Mouse (Mus musculus): ENCODE measurements at regions not wholly inside any gene's neighbourhood (a gene's known extent, or its start where the extent isn't known, plus 50 kb on each side); places are given as distances from the start of the nearest gene placed in this dataset.

DNA sequence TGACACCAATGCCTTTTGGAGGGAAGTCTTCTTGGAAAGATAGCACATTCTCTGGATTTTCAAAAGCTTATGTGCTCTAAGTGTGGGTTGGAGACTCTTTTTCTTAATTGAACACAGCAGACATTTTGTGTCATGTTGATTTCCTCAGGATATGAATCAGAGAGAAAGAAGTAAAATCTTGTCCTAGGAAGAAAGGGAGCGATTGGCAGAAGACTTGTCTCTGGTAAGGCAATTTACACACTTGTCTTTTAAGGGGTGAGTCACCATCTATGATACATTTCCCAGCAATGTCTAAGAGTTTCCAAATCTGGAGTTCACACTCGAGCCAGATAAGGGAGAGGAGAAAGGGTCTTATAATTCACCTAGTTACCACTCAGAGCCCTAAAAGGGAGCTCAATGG, 326.5 kb upstream of the Ubash3b start:
- ATAC-seq, result no peak
- Histone ChIP-seq H3K9ac (ENCODE audit: low read length) (no peak overlapping the region), H3K4me2 (ENCODE audit: low read length) (no peak overlapping the region), H3K4me3 (ENCODE audit: low read depth, low read length) (no peak overlapping the region), H3K27ac (ENCODE audit: low read depth, low read length) (no peak overlapping the region), H3K9me3 (replicated peaks; ENCODE audit: control insufficient read depth, low read length) (no peaks in the 10 kb centered on the region), H3K36me3 (ENCODE audit: control insufficient read depth, insufficient read depth, low read length) (peaks cover 12% of the 10 kb centered on the region; the same call in 1 of the 2 replicates), H3K4me1 (ENCODE audit: control insufficient read depth, insufficient read depth, low read length) (no peaks in the 10 kb centered on the region), H3K27me3 (replicated peaks; ENCODE audit: control insufficient read depth, insufficient read depth, low read length) (no peaks in the 10 kb centered on the region)
- no peak for DNase-seq (ENCODE audit: low spot score)
- WGBS, result 85% methylated on average over 2 of the region's 2 CpGs

DNA sequence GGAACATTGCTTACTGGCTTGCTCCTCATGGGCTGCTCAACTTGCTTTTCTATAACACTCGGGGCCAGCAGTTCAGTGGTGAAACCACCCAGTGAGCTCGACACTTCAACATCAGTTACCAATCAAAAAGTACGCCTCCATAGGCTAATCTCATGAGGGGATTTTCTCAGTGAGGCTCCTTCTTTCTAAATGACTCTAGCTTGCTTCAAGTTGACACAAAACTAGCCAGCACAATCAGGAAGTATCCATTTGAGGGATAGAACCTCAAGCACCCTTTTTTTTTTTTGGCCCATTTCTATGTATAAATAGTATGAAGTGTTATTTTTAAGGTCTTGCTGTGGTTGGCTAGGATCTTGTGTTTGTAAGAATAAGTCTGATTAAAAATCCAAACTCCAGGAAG, 321.7 kb upstream of the Ubash3b start:
- Histone ChIP-seq H3K4me2 (ENCODE audit: low read length) (no peak overlapping the region), H3K4me3 (ENCODE audit: low read depth, low read length) (no peak overlapping the region), H3K9me3 (replicated peaks; ENCODE audit: control insufficient read depth, low read length) (no peaks in the 10 kb centered on the region), H3K4me1 (ENCODE audit: control insufficient read depth, insufficient read depth, low read length) (no peaks in the 10 kb centered on the region), H3K27me3 (replicated peaks; ENCODE audit: control insufficient read depth, insufficient read depth, low read length) (no peaks in the 10 kb centered on the region), H3K36me3 (ENCODE audit: control insufficient read depth, insufficient read depth, low read length) (0 out of 2 replicates have a peak, but pooled peaks cover 2% of the 10 kb centered on the region), H3K27ac (ENCODE audit: low read depth, low read length) (no peak overlapping the region), H3K9ac (ENCODE audit: low read length) (no peak overlapping the region)
- no peak for DNase-seq (ENCODE audit: low spot score)
- 86% methylated on average over 3 of the region's 3 CpGs for WGBS
- no peak for ATAC-seq

DNA sequence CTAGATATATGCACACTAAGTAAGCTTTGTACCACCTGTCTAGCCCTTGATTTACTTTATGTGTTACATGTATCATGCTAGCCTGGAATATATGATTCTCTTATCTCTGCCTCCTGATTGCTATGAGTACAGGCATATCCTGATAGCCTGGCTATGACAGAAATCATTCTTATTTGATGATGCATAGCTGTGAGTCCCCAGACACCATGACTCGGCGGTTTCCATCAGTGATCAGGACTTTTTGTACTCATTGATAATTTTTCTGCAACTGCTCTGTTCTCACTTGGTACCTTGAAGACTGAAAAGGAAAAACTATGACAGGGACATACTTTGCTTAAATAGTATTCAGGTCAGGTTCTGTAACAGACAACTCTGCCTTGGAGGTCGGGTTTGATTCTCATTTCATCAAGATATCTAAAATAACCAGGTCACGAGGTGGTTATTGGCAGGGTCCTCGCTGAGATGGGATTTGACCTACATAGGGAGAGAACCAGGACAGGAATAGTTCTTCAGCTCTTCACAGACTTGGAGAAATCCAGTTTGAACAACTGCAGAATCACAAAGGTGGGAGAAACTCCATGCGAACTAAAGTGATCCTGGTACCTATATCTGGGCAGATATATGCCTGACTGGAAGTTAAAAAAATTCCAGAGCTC, 320.2 kb upstream of the Ubash3b start:
- 92% methylated on average over 6 of the region's 6 CpGs for WGBS
- H3K9ac ChIP-seq (ENCODE audit: low read length), result no peak overlapping the region
- H3K9me3 ChIP-seq (replicated peaks; ENCODE audit: control insufficient read depth, low read length), result no peaks in the 10 kb centered on the region
- no peak overlapping the region for H3K4me2 ChIP-seq (ENCODE audit: low read length)
- no peak overlapping the region for H3K27ac ChIP-seq (ENCODE audit: low read depth, low read length)
- no peak for DNase-seq (ENCODE audit: low spot score)
- no peaks in the 10 kb centered on the region for H3K27me3 ChIP-seq (replicated peaks; ENCODE audit: control insufficient read depth, insufficient read depth, low read length)
- H3K4me3 ChIP-seq (ENCODE audit: low read depth, low read length), result no peak overlapping the region
- H3K4me1 ChIP-seq (ENCODE audit: control insufficient read depth, insufficient read depth, low read length), result no peaks in the 10 kb centered on the region
- ATAC-seq, result no peak
- H3K36me3 ChIP-seq (ENCODE audit: control insufficient read depth, insufficient read depth, low read length), result no peaks in the 10 kb centered on the region

DNA sequence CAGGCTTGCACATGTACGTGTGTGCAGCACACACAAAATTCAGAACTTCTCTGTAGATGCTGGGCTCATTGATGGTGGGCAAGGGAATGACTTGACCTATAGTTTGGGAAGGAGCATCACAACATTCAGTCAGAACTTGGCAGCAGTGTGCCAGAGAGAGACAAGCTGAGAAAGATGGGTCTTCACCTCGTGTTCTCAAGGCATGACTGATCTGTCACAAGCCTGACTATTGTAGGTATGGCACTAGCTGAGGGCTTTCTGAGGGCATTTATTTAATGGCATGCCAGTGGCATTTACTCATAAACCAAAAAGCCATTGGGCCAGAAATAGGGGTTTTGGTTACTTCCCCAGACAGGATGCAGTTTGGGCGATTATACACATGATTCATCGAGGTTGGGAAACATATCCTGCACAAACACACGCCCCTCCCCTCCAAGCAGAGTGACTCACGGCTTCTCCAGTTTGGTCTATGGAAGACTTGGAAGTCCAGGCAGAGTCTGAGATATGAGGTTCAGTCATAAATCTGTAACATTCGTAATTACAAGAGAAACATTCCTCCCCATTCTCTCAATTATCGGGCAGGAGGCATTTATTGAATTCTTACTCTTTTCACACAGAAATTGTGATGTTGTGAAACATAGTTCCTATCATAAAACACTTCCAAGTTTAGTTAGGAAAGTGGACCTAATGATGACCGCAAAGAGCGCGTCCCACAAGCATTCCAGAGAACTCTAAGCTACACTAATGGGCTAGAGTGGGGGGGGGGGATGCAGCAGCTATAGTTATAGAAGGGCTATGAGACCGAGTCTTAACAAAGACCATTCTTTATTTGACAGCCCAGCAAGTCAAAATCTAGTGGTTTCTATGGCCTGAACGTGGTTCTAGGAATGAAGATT, 318.6 kb upstream of the Ubash3b start:
- Histone ChIP-seq H3K4me2 (ENCODE audit: low read length) (no peak overlapping the region), H3K4me1 (ENCODE audit: control insufficient read depth, insufficient read depth, low read length) (peaks cover 4% of the 10 kb centered on the region), H3K4me3 (ENCODE audit: low read depth, low read length) (no peak overlapping the region), H3K36me3 (ENCODE audit: control insufficient read depth, insufficient read depth, low read length) (no peaks in the 10 kb centered on the region), H3K9ac (ENCODE audit: low read length) (no peak overlapping the region), H3K27ac (ENCODE audit: low read depth, low read length) (no peak overlapping the region), H3K27me3 (replicated peaks; ENCODE audit: control insufficient read depth, insufficient read depth, low read length) (no peaks in the 10 kb centered on the region), H3K9me3 (replicated peaks; ENCODE audit: control insufficient read depth, low read length) (no peaks in the 10 kb centered on the region)
- 92% methylated on average over 13 of the region's 13 CpGs for WGBS
- no peak for DNase-seq (ENCODE audit: low spot score)
- no peak for ATAC-seq

DNA sequence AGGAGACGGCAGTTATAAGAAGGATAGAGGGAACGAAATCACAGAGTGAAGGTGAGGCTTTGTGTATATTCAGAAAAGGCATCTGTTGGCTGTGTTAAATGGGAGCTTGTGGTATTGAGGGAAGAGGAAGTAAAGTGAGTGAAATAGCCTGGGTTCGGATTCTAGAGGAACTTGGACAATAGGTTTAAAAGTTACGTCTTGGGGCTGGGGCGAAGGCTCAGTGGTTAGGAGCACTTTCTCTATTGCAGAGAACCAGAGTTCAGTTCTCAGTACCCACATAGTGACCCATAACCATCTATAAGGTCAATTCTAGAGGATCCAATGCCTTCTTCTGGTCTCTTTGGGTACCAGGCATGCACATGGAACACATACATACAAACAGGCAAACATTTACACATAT, 317.6 kb upstream of the Ubash3b start:
- Histone ChIP-seq H3K4me3 (ENCODE audit: low read depth, low read length) (no peak overlapping the region), H3K27ac (ENCODE audit: low read depth, low read length) (no peak overlapping the region), H3K9ac (ENCODE audit: low read length) (no peak overlapping the region), H3K4me1 (ENCODE audit: control insufficient read depth, insufficient read depth, low read length) (peaks cover 15% of the 10 kb centered on the region), H3K9me3 (replicated peaks; ENCODE audit: control insufficient read depth, low read length) (no peaks in the 10 kb centered on the region), H3K27me3 (replicated peaks; ENCODE audit: control insufficient read depth, insufficient read depth, low read length) (no peaks in the 10 kb centered on the region), H3K36me3 (ENCODE audit: control insufficient read depth, insufficient read depth, low read length) (no peaks in the 10 kb centered on the region), H3K4me2 (ENCODE audit: low read length) (no peak overlapping the region)
- WGBS, result 91% methylated on average over 5 of the region's 5 CpGs
- DNase-seq (ENCODE audit: low spot score), result no peak
- ATAC-seq, result no peak

DNA sequence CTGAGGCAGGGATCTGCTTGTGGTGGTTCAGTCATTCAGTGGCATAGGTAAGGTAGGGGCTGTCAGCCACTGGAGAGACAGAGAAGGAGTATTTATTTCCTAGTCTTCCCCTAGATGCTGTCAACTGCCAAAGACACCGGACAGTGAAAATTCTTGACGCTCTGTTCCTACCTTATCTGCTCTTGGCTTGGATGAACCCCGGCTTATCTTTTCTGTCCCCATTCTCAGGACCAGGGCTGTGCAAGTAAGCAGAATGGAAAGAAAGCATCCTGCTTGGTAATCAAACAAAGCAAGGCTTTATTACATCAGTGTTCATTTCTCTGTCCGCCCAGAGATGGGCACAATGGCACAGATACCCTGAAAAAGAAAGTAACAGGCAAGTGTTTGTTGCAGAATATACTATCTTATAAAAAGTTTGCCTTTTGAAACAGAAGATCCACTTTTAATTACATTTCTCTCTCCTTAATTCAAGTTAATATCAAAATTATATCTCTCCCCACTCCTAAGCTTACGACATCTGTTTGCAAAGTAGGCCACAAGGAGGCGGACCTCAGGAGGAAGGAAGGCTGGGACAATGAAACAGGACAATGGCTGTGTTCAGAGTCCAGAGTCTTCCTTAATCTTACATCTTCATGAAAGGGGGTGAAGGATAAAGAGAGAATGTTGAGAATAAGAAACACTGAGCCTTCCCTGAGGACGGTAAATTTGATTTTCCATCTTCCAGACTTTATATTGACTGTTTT, 316.8 kb upstream of the Ubash3b start:
- Histone ChIP-seq H3K27ac (ENCODE audit: low read depth, low read length) (no peak overlapping the region), H3K4me2 (ENCODE audit: low read length) (no peak overlapping the region), H3K4me1 (ENCODE audit: control insufficient read depth, insufficient read depth, low read length) (peaks cover 21% of the 10 kb centered on the region), H3K9ac (ENCODE audit: low read length) (no peak overlapping the region), H3K36me3 (ENCODE audit: control insufficient read depth, insufficient read depth, low read length) (no peaks in the 10 kb centered on the region), H3K4me3 (ENCODE audit: low read depth, low read length) (no peak overlapping the region), H3K9me3 (replicated peaks; ENCODE audit: control insufficient read depth, low read length) (no peaks in the 10 kb centered on the region), H3K27me3 (replicated peaks; ENCODE audit: control insufficient read depth, insufficient read depth, low read length) (no peaks in the 10 kb centered on the region)
- 85% methylated on average over 7 of the region's 7 CpGs for WGBS
- DNase-seq (ENCODE audit: low spot score) (no peak), ATAC-seq (no peak)

DNA sequence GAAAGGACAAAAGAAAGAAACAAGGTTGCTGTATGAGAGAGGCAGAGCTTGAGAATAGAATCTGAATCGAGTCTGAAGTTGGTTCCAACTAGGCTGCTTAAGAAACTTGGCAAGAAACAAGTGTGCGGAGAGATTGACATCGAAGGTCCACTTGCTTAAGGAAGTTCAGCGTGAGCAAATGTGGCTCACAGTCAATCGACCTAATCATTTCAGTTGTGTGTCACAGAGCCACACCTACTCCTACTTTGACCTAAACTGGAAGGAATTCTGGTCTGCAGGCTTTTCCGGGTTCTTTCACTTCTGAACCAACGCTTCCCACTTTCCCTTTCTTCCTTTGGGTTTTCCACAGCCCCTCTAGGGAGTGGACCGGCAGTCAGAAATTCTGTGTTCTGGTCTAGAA, 313.8 kb upstream of the Ubash3b start:
- no peak for DNase-seq (ENCODE audit: low spot score)
- H3K4me2 ChIP-seq (ENCODE audit: low read length), result peak overlapping the region; percentile 51

DNA sequence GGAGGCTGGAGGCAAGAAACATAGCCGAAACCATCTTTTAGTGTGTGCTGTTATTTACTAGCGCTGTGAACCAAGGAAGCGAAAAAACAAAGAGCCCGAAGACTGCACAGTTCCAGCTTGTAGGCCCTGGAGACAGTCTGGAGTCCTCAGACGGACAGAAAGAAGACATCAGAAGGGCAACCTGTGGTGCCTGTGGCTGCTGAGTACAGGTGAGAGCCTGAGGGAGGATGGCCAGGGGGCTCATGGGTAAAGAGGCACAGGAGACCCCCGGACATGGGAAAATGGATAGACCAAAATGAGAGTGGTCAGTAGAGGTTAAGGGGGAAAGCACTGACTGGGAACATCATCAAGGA, 313.4 kb upstream of the Ubash3b start:
- H3K4me1 ChIP-seq (ENCODE audit: control insufficient read depth, insufficient read depth, low read length), result peaks cover 23% of the 10 kb centered on the region
- ATAC-seq (peak; percentile 30; the same call in 1 of the 2 replicates), DNase-seq (ENCODE audit: low spot score) (no peak)
- H3K4me2 ChIP-seq (ENCODE audit: low read length), result peak overlapping the region; percentile 51
- 57% methylated on average over 6 of the region's 6 CpGs for WGBS
- H3K27ac ChIP-seq (ENCODE audit: low read depth, low read length), result peak overlapping the region; percentile 78
- H3K9me3 ChIP-seq (replicated peaks; ENCODE audit: control insufficient read depth, low read length), result no peaks in the 10 kb centered on the region
- peak overlapping the region; percentile 20 for H3K4me3 ChIP-seq (ENCODE audit: low read depth, low read length)
- H3K36me3 ChIP-seq (ENCODE audit: control insufficient read depth, insufficient read depth, low read length), result no peaks in the 10 kb centered on the region
- peak overlapping the region; percentile 67 for H3K9ac ChIP-seq (ENCODE audit: low read length)
- no peaks in the 10 kb centered on the region for H3K27me3 ChIP-seq (replicated peaks; ENCODE audit: control insufficient read depth, insufficient read depth, low read length)

More for the DNA sequence above, 313.8 kb upstream of the Ubash3b start:
- peak overlapping the region; percentile 20 for H3K4me3 ChIP-seq (ENCODE audit: low read depth, low read length)
- no peaks in the 10 kb centered on the region for H3K27me3 ChIP-seq (replicated peaks; ENCODE audit: control insufficient read depth, insufficient read depth, low read length)
- H3K9me3 ChIP-seq (replicated peaks; ENCODE audit: control insufficient read depth, low read length), result no peaks in the 10 kb centered on the region
- H3K27ac ChIP-seq (ENCODE audit: low read depth, low read length), result peak overlapping the region; percentile 78
- 57% methylated on average over 8 of the region's 8 CpGs for WGBS
- peaks cover 21% of the 10 kb centered on the region for H3K4me1 ChIP-seq (ENCODE audit: control insufficient read depth, insufficient read depth, low read length)
- ATAC-seq, result 0 out of 2 replicates have a peak, but pooled peaks have one; percentile 8
- H3K36me3 ChIP-seq (ENCODE audit: control insufficient read depth, insufficient read depth, low read length), result no peaks in the 10 kb centered on the region
- H3K9ac ChIP-seq (ENCODE audit: low read length), result peak overlapping the region; percentile 67
